Mouse (Mus musculus) lung, postnatal 0 days (tissue): ENCODE measurements at regions not wholly inside any gene's neighbourhood (a gene's known extent, or its start where the extent isn't known, plus 50 kb on each side); places are given as distances from the start of the nearest gene placed in this dataset.

Experiments
- ATAC-seq: fragments of 200-750 bp; cut with Nextera tagmentation; 2 replicates; pipeline ENCODE4 v1.8.0; 2017; ENCODE audit warnings: moderate library complexity
- DNase-seq: peaks from one replicate; pipeline ENCODE4 v3.0.0-alpha.2; 2016; ENCODE audit warnings: low spot score
- H3K27ac ChIP-seq: fragments of 300-500 bp; sonication (generic); 2 replicates; pipeline ENCODE4 v1.5.1; 2014; ENCODE audit warnings: antibody characterized with exemption, mild to moderate bottlenecking, low read length, mixed read lengths
- H3K27me3 ChIP-seq: fragments of 300-500 bp; sonication (generic); replicated peaks from 2 replicates; pipeline ENCODE4 v1.6.1; 2014; ENCODE audit warnings: low read length, mixed read lengths; ENCODE audit not compliant: insufficient read depth
- H3K36me3 ChIP-seq: fragments of 300-500 bp; sonication (generic); 2 replicates; pipeline ENCODE4 v1.6.1; 2014; ENCODE audit warnings: low read length, mixed read lengths; ENCODE audit not compliant: insufficient read depth
- H3K4me1 ChIP-seq: fragments of 300-500 bp; sonication (generic); 2 replicates; pipeline ENCODE4 v1.6.1; 2014; ENCODE audit warnings: antibody characterized with exemption, low read depth, low read length, mixed read lengths; ENCODE audit not compliant: insufficient read depth
- H3K4me2 ChIP-seq: fragments of 300-500 bp; sonication (generic); replicated peaks from 2 replicates; pipeline ENCODE4 v1.6.1; 2014; ENCODE audit warnings: low read depth, mild to moderate bottlenecking, low read length, moderate library complexity, mixed read lengths
- H3K4me3 ChIP-seq: fragments of 300-500 bp; sonication (generic); 2 replicates; pipeline ENCODE4 v1.5.1; 2014; ENCODE audit warnings: low read depth, low read length
- H3K9ac ChIP-seq: fragments of 300-500 bp; sonication (generic); replicated peaks from 2 replicates; pipeline ENCODE4 v1.6.1; 2014; ENCODE audit warnings: low read depth, mild to moderate bottlenecking
- H3K9me3 ChIP-seq: fragments of 300-500 bp; sonication (generic); 2 replicates; pipeline ENCODE4 v1.6.1; 2016; ENCODE audit warnings: low read length, mixed read lengths
- CTCF ChIP-seq: IDR thresholded peaks from 2 replicates; pipeline ENCODE4 v1.5.1; 2016; ENCODE audit warnings: antibody characterized with exemption, mild to moderate bottlenecking
- EP300 ChIP-seq: IDR thresholded peaks from 2 replicates; pipeline ENCODE4 v1.6.1; 2016; ENCODE audit warnings: antibody characterized with exemption, mild to moderate bottlenecking, control low read depth
- WGBS: fragments of 180-500 bp; shearing (Covaris S2); extraction: QIAGEN DNeasy Blood & Tissue Kit; methylation state at CpG from one replicate; pipeline ENCODE4 v1.1.7; 2014; 5-methylcytosine and 5-hydroxymethylcytosine counted together

- no peaks in the 10 kb centered on the region for H3K9me3 ChIP-seq
- DNase-seq, result no peak
- no peak for ATAC-seq
- 85% methylated on average over 3 of the region's 3 CpGs for WGBS
- no peak overlapping the region for H3K4me3 ChIP-seq
- TF ChIP-seq CTCF (no peak), EP300 (no peak)
- no peaks in the 10 kb centered on the region for H3K27me3 ChIP-seq
- no peak overlapping the region for H3K27ac ChIP-seq
- H3K4me2 ChIP-seq, result no peak overlapping the region
- H3K36me3 ChIP-seq, result no peaks in the 10 kb centered on the region
- H3K9ac ChIP-seq, result no peak overlapping the region
- no peaks in the 10 kb centered on the region for H3K4me1 ChIP-seq
These were observed 92.7 kb upstream of the Sash1 start for GRCm38 (mm10) chr10:8978595-8978994.

GRCm38 (mm10) chr10:8973934-8974333, 88.1 kb upstream of the Sash1 start:
- TF ChIP-seq CTCF, result peak; percentile 78
- TF ChIP-seq EP300, result no peak
- Histone ChIP-seq H3K4me2 (no peak overlapping the region), H3K9me3 (no peaks in the 10 kb centered on the region), H3K36me3 (no peaks in the 10 kb centered on the region), H3K27ac (no peak overlapping the region), H3K4me1 (no peaks in the 10 kb centered on the region), H3K9ac (no peak overlapping the region), H3K4me3 (no peak overlapping the region), H3K27me3 (no peaks in the 10 kb centered on the region)
- 50% methylated on average over 1 of the region's 1 CpGs for WGBS
- DNase-seq, result peak; percentile 82
- ATAC-seq, result peak; percentile 84

GRCm38 (mm10) chr10:8972789-8973551, 87.1 kb upstream of the Sash1 start:
- H3K27ac ChIP-seq, result no peak overlapping the region
- no peak for ATAC-seq

GRCm38 (mm10) chr10:8970807-8971206, 84.9 kb upstream of the Sash1 start:
- no peaks in the 10 kb centered on the region for H3K27me3 ChIP-seq
- H3K9ac ChIP-seq, result no peak overlapping the region
- no peak overlapping the region for H3K27ac ChIP-seq
- ATAC-seq, result no peak
- WGBS, result 88% methylated on average over 3 of the region's 3 CpGs
- H3K36me3 ChIP-seq, result no peaks in the 10 kb centered on the region
- no peaks in the 10 kb centered on the region for H3K9me3 ChIP-seq
- no peak overlapping the region for H3K4me3 ChIP-seq
- H3K4me1 ChIP-seq, result no peaks in the 10 kb centered on the region
- no peak for DNase-seq
- TF ChIP-seq CTCF, result no peak
- no peak for TF ChIP-seq EP300
- H3K4me2 ChIP-seq, result no peak overlapping the region

More at GRCm38 (mm10) chr10:8972789-8973551, 87.1 kb upstream of the Sash1 start:
- H3K4me3 ChIP-seq, result no peak overlapping the region
- TF ChIP-seq CTCF (no peak), EP300 (no peak)
- H3K27me3 ChIP-seq, result no peaks in the 10 kb centered on the region
- no peaks in the 10 kb centered on the region for H3K4me1 ChIP-seq
- WGBS, result 61% methylated on average over 8 of the region's 8 CpGs
- H3K9me3 ChIP-seq, result no peaks in the 10 kb centered on the region
- H3K4me2 ChIP-seq, result no peak overlapping the region
- H3K9ac ChIP-seq, result no peak overlapping the region
- no peaks in the 10 kb centered on the region for H3K36me3 ChIP-seq
- DNase-seq, result no peak

- Histone ChIP-seq H3K36me3 (no peaks in the 10 kb centered on the region), H3K4me1 (no peaks in the 10 kb centered on the region), H3K9ac (no peak overlapping the region), H3K27me3 (no peaks in the 10 kb centered on the region), H3K4me2 (no peak overlapping the region), H3K27ac (no peak overlapping the region), H3K9me3 (no peaks in the 10 kb centered on the region), H3K4me3 (no peak overlapping the region)
- DNase-seq, result peak; percentile 56
- no peak for ATAC-seq
- no peak for TF ChIP-seq CTCF
- no peak for TF ChIP-seq EP300
These were observed 83.7 kb upstream of the Sash1 start for GRCm38 (mm10) chr10:8969586-8969985.

- Histone ChIP-seq H3K4me1 (no peaks in the 10 kb centered on the region), H3K36me3 (no peaks in the 10 kb centered on the region), H3K27ac (no peak overlapping the region), H3K9ac (no peak overlapping the region), H3K4me3 (no peak overlapping the region), H3K27me3 (no peaks in the 10 kb centered on the region), H3K9me3 (no peaks in the 10 kb centered on the region), H3K4me2 (no peak overlapping the region)
- DNase-seq (no peak), ATAC-seq (no peak)
- TF ChIP-seq CTCF, result no peak
- no peak for TF ChIP-seq EP300
- WGBS, result 62% methylated on average over 5 of the region's 5 CpGs
These were observed 83.1 kb upstream of the Sash1 start for GRCm38 (mm10) chr10:8969016-8969415.
